Mouse (Mus musculus) 3T3-L1 (cell line): ENCODE data around the gene Necab3.

Experiments
- DNase-seq: peaks from one replicate; pipeline ENCODE4 v3.0.0-alpha.2; 2015; ENCODE audit warnings: low read depth, low spot score

Necab3 gene

GRCm38 (mm10) chr2:154543567-154544347 is 14.9 kb downstream of the Necab3 start:
- DNase-seq, result peak; percentile 47

DNA sequence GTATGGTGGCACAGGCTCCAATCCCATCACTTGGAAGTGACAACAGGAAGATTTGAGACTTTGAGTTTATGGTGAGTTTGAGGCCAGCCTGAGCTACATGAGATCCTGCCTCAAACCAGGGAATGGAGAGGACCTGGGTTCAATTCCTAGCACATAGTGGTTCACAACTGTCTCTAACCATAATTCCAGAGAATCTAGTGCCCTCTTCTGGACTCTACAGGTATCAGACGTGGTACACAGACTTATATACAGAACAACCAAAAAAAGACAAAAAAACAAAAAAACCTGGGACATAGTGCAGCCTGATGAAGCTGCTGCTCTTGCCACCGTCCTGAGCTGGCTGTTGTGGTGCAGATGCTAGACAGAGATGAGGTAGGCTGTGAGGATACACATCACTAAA is 17.1 kb downstream of the Necab3 start:
- DNase-seq, result no peak

DNA sequence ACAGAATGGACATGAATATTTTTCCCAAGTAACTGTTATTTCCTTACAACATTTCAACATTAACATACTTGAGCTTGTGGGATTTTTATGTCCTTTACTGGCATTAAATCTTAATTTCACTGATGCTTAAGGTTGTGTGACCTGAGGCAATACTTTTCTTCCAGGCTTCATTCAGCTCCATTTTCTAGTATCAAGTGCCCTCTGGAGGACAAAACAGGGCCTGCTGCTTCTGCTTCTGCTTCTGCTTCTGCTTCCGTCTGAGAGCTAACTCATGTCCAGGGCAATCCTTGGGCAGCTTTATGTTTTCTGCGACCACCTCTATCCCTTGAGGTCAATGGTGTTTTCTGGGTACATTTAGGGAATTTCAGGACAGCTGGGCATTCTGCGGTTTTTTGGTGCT is 19.0 kb downstream of the Necab3 start:
- DNase-seq, result peak; percentile 75

- no peak for DNase-seq
Observed at GRCm38 (mm10) chr2:154538710-154539109, 20.0 kb downstream of the Necab3 start.

DNA sequence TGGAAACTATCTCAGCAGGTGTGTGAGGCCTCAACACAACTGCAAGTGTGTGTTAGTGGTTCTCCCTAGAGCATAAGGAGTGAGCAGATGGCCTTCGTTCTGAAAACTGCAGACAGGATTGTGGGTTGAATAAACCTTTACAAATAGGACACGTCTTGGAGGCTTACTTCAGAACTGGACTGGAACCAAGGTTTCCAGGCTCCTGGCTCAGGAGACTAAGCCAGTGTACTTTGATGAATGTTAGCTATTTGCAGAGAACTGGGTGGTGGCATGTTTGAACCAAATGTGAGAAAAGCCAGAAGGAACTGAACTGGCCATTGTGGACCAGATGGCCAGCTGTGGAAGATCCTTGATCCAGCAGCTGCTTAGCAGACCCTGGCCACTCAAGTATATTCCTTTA is 20.4 kb downstream of the Necab3 start:
- DNase-seq, result no peak

DNA sequence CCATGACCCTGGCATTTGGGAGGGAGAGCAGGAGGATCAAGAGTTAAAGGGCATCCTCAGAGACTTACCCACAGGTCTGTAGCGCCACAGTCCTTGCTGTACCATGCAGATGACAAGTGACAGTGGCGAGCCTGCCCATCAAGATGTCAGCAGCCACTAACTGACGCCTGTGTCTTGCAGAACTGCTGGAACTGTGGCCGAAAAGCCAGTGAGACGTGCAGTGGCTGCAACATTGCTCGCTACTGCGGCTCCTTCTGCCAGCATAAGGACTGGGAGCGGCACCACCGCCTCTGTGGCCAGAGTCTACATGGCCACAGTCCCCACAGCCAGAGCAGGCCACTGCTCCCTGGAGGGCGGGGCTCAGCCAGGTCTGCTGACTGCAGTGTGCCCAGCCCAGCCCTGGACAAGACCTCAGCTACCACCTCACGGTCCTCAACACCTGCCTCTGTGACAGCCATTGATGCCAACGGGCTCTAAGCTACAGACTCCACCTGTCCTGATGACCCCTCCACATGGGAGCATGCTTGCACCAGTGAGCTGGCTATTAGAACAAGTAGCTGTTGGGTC is 23.9 kb downstream of the Necab3 start:
- no peak for DNase-seq

- no peak for DNase-seq
Observed at GRCm38 (mm10) chr2:154532888-154533287, 25.8 kb downstream of the Necab3 start.

DNA sequence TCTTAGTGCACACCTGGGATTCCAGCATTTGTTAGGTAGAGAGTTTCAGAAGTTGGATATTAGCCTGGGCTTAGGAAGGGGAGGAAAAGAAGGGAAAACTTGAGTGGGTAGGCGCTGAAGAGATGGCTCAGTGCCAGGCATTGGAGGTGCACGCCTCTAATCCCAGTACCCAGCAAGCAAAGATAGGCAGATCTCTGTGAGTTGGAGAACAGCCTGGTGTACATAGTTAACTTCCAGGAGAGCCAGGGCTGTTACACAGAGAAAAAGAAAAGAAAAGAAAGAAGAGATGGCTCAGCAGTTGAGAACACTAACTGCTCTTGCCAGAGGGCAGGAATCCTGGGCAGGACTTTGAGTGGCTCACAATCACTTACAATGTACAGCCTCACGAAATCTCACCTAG is 32.2 kb downstream of the Necab3 start:
- no peak for DNase-seq

DNA sequence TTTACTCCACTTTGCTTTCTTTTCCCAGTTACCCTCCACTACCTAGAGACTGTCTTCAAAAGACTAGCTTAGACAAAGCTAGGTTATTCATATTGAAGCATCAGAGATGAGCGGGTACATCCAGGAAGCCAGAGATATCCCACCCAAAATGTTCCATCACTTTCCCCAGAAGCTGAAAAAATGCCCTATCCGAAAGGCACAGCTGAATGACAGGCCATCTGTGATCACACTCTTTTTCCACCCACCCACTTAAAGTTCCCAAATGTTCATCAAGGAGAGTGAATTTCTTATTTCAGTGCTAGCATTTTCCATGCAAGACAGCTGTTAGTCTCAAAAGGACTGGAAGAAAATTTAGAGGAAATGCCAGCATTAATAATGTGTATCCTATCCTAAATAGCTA is 33.4 kb downstream of the Necab3 start:
- no peak for DNase-seq

GRCm38 (mm10) chr2:154522334-154522733 is 36.4 kb downstream of the Necab3 start:
- no peak for DNase-seq

GRCm38 (mm10) chr2:154521449-154521848 is 37.2 kb downstream of the Necab3 start:
- DNase-seq, result no peak

DNA sequence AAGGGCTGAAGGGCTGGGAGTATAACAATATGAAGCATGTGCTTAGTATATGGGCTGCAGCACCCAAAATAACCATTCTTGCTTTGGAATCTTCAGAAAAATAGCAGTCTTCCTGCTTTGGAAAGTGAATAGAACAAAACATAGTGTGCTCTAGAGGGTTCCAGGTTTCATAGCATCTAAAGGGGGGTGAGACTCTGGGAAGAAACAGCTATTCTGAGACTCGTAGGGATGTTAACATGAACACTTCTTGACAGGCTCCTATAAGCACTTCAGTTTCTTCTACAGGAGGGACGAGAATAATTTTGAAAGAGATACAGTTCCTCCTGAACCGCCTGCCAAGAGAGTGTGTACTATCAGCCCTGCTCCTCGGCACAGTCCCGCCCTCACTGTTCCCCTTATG is 41.3 kb downstream of the Necab3 start:
- no peak for DNase-seq

DNA sequence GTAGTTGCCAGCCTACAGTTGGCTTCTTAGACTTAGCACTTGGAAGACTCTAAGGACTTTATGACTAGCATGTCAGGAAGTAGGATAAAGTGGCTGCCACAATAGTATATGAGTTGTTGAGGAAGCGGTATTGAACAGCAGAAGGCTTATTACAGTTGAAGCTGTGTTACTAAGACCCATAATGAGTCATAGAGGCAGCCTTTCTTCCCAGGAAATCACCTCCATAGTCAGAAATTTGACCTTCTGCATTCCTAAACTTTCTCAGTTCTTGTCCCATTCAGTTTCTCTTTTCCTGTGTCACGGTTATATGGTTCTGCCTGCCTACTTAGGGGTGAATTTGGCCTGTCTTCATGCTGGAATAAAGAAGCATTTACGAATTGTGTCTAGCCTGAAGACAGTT is 41.7 kb downstream of the Necab3 start:
- peak; percentile 75 for DNase-seq

- no peak for DNase-seq
Observed at GRCm38 (mm10) chr2:154510141-154510540, 48.5 kb downstream of the Necab3 start.

GRCm38 (mm10) chr2:154508450-154508849 is 50.2 kb downstream of the Necab3 start:
- no peak for DNase-seq

- DNase-seq, result peak; percentile 22
Observed at GRCm38 (mm10) chr2:154507566-154508283, 51.0 kb downstream of the Necab3 start.

GRCm38 (mm10) chr2:154507076-154507475 is 51.6 kb downstream of the Necab3 start:
- DNase-seq, result no peak

DNA sequence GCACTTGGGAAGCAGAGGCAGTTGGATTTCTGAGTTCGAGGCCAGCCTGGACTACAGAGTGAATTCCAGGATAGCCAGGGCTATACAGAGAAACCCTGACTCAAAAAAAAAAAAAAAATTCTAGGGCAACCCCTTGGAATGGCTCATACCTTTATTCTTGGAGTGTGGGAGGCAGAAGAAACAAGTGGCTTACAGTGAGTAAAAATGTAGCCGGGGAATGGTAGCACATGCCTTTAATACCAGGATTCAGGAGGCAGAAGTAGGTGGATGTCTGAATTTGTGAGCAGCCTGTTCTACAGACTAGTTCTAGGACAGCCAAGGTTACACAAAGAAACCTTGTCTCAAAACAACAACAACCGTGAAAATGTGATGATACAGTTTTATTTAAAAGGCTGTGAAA is 57.9 kb downstream of the Necab3 start:
- DNase-seq, result no peak

GRCm38 (mm10) chr2:154499717-154500247 is 58.9 kb downstream of the Necab3 start:
- DNase-seq, result no peak

GRCm38 (mm10) chr2:154498571-154498970 is 60.1 kb downstream of the Necab3 start:
- no peak for DNase-seq

- DNase-seq, result no peak
Observed at GRCm38 (mm10) chr2:154495021-154495420, 63.7 kb downstream of the Necab3 start.
